Mouse (Mus musculus): ENCODE measurements at regions not wholly inside any gene's neighbourhood (a gene's known extent, or its start where the extent isn't known, plus 50 kb on each side); places are given as distances from the start of the nearest gene placed in this dataset.

DNA sequence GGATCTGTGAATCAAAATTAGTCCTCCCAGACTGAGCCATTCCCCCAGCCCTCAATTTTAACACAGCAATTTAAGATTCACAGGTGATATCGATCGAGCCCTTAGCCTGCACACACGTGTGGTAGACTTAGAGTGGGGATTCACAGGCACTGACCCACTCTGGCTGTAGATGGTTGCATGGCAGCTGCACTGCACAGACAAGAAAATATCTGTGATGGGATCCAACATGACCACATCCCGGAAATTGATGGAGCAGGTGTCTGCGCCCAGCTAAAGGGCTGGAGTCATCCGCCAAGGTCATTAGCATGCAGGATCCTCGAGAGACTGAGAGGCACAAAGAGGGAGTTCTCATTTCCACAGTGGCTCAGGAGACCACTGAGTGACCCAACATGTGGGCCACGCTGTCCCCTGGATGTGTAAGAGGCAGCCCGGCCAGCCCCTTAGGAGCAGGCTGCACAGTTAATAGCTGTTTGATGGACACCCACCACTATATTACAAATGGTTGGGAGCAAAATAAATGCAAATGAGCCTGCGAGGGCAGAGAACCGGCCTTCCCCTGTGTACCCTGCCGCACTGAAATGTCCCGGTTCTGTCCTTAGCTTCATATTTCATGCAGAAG lies 221.4 kb upstream of the Kazn start:
- Histone ChIP-seq H3K9me3 (ENCODE audit: control insufficient read depth, low read length) (no peaks in the 10 kb centered on the region), H3K4me2 (ENCODE audit: low read length) (no peak overlapping the region), H3K36me3 (ENCODE audit: control insufficient read depth, insufficient read depth, low read length) (no peaks in the 10 kb centered on the region), H3K4me1 (ENCODE audit: control insufficient read depth, insufficient read depth, low read length) (peaks cover 8% of the 10 kb centered on the region; the same call in 1 of the 2 replicates), H3K27ac (replicated peaks; ENCODE audit: low read depth, low read length) (no peak overlapping the region; the same call in 1 of the 2 replicates), H3K27me3 (ENCODE audit: control insufficient read depth, insufficient read depth, low read length) (no peaks in the 10 kb centered on the region), H3K4me3 (replicated peaks; ENCODE audit: low read depth, low read length) (no peak overlapping the region), H3K9ac (replicated peaks; ENCODE audit: low read length) (no peak overlapping the region)
- DNase-seq (no peak), ATAC-seq (ENCODE audit: low FRiP score, low TSS enrichment) (no peak)
- WGBS, result 65% methylated on average over 13 of the region's 13 CpGs

DNA sequence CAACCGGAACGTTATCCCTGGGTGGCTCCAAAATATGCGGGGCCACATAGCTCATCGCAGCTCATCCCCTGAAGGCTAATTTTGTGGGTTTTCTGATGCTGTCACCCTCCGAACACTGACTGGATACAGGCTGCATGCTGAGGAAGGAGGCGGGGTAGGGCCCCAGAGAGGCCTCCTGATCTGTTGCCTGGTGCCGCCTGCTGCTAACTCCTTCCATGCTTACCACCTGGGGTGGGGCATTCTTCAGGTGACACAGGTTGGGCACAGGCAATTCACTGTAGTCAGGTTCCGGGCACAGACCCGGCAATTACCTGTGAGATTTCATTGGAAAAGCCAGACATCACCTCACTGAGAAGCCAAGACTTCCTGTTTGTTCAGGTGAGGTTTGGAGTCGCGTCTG lies 213.4 kb upstream of the Kazn start:
- no peak overlapping the region for H3K9ac ChIP-seq (replicated peaks; ENCODE audit: low read length)
- no peak overlapping the region for H3K4me2 ChIP-seq (ENCODE audit: low read length)
- no peak overlapping the region for H3K4me3 ChIP-seq (replicated peaks; ENCODE audit: low read depth, low read length)
- 24% methylated on average over 11 of the region's 11 CpGs for WGBS
- peaks cover 7% of the 10 kb centered on the region; the same call in 1 of the 2 replicates for H3K4me1 ChIP-seq (ENCODE audit: control insufficient read depth, insufficient read depth, low read length)
- DNase-seq, result no peak
- no peaks in the 10 kb centered on the region for H3K9me3 ChIP-seq (ENCODE audit: control insufficient read depth, low read length)
- no peaks in the 10 kb centered on the region for H3K36me3 ChIP-seq (ENCODE audit: control insufficient read depth, insufficient read depth, low read length)
- no peaks in the 10 kb centered on the region for H3K27me3 ChIP-seq (ENCODE audit: control insufficient read depth, insufficient read depth, low read length)
- H3K27ac ChIP-seq (replicated peaks; ENCODE audit: low read depth, low read length), result no peak overlapping the region
- ATAC-seq (ENCODE audit: low FRiP score, low TSS enrichment), result no peak

DNA sequence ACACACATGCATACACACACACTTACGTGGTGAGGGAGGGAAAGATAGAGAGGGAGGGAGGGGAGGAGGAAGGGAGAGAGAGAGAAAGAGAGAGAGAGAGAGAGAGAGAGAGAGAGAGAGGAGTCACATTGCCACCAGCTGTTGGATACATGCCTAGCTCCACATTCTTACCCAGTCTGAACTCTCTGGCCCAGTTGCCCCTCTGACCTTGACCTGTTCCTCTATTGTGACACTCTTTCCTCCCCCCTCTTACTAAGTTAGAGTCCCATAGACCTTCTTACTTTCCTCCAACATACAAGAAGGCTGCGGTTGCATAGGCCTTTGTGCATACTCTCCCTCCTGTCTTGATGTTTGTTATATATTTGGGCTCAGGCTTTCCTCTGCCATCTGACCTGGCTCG lies 211.7 kb upstream of the Kazn start:
- 92% methylated on average over 3 of the region's 3 CpGs for WGBS
- DNase-seq, result no peak

DNA sequence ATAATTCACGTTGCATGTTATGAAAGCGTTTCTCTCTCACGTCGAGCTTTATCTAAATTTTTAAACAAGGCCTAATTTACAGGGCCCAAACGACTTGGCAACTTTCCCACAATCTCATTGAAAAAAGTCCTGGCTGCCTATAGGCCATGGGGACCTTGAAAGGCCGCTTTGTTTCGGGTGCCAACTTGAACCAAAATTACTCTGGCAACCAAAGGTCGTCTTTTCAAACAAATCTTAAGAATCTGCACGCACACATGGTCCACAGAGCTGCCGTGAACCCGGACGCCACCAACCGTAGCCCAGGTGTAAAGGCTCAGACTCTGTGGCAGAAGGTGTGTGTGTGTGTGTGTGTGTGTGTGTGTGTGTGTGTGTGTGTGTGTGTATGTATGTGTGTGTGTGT lies 210.5 kb upstream of the Kazn start:
- Histone ChIP-seq H3K4me1 (ENCODE audit: control insufficient read depth, insufficient read depth, low read length) (peaks cover 7% of the 10 kb centered on the region; the same call in 1 of the 2 replicates), H3K27ac (replicated peaks; ENCODE audit: low read depth, low read length) (peak overlapping the region; percentile 32; the same call in 1 of the 2 replicates), H3K4me3 (replicated peaks; ENCODE audit: low read depth, low read length) (no peak overlapping the region), H3K9ac (replicated peaks; ENCODE audit: low read length) (no peak overlapping the region), H3K4me2 (ENCODE audit: low read length) (no peak overlapping the region), H3K36me3 (ENCODE audit: control insufficient read depth, insufficient read depth, low read length) (no peaks in the 10 kb centered on the region), H3K27me3 (ENCODE audit: control insufficient read depth, insufficient read depth, low read length) (no peaks in the 10 kb centered on the region), H3K9me3 (ENCODE audit: control insufficient read depth, low read length) (no peaks in the 10 kb centered on the region)
- ATAC-seq (ENCODE audit: low FRiP score, low TSS enrichment), result peak; percentile 46; the same call in 1 of the 2 replicates
- WGBS, result 45% methylated on average over 13 of the region's 13 CpGs
- DNase-seq, result peak; percentile 86

More for the DNA sequence above, 211.7 kb upstream of the Kazn start:
- no peak for ATAC-seq (ENCODE audit: low FRiP score, low TSS enrichment)
- no peaks in the 10 kb centered on the region for H3K27me3 ChIP-seq (ENCODE audit: control insufficient read depth, insufficient read depth, low read length)
- H3K4me3 ChIP-seq (replicated peaks; ENCODE audit: low read depth, low read length), result no peak overlapping the region
- H3K4me2 ChIP-seq (ENCODE audit: low read length), result no peak overlapping the region
- no peak overlapping the region for H3K27ac ChIP-seq (replicated peaks; ENCODE audit: low read depth, low read length)
- H3K4me1 ChIP-seq (ENCODE audit: control insufficient read depth, insufficient read depth, low read length), result peaks cover 7% of the 10 kb centered on the region; the same call in 1 of the 2 replicates
- H3K36me3 ChIP-seq (ENCODE audit: control insufficient read depth, insufficient read depth, low read length), result no peaks in the 10 kb centered on the region
- no peak overlapping the region for H3K9ac ChIP-seq (replicated peaks; ENCODE audit: low read length)
- H3K9me3 ChIP-seq (ENCODE audit: control insufficient read depth, low read length), result no peaks in the 10 kb centered on the region

DNA sequence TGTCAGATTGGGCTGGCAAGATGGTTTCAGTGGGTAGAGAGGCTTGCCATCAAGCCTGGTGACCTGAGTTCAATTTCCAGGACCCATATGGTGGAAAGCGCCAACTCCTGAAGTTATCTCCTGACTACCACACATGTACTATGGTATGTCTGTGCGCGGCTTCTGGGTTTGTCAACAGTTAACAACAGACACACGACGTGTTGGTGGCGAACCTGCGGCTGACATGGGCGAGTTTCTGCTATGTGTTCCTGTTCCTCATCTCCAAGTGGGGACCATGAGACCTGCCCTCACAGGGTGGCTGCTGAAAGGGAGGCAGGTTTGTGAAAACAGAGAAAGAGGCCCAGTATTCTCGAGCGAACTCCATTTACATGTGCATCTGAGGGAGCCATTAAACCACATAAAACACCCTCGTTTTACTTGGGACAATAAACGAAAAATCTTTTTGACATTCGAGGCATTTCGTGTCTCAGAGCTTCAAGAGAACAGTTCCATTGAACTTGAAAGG lies 210.0 kb upstream of the Kazn start:
- no peak; the same call in 1 of the 2 replicates for ATAC-seq (ENCODE audit: low FRiP score, low TSS enrichment)
- H3K9ac ChIP-seq (replicated peaks; ENCODE audit: low read length), result no peak overlapping the region

DNA sequence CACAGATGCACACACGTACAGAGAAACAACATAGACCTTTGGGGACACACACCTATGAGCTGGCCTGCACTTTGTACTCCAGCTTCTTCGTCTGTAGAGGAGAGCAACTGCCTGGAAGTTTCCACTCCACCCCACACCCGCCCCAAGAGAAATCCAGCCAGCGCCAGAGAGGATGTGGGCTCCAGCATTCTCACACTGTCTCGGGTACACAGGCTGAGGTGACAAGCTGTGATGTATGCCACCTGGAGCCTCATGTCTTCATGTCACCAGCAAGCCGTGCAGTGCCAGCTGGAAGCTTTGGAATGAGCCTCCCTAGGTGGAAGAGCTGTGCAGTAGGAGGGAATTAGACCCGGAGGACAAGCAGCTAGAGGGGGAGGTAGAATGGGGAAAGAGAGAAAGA lies 208.3 kb upstream of the Kazn start:
- Histone ChIP-seq H3K4me1 (ENCODE audit: control insufficient read depth, insufficient read depth, low read length) (peaks cover 7% of the 10 kb centered on the region; the same call in 1 of the 2 replicates), H3K27me3 (ENCODE audit: control insufficient read depth, insufficient read depth, low read length) (no peaks in the 10 kb centered on the region), H3K9ac (replicated peaks; ENCODE audit: low read length) (no peak overlapping the region), H3K4me2 (ENCODE audit: low read length) (no peak overlapping the region), H3K27ac (replicated peaks; ENCODE audit: low read depth, low read length) (no peak overlapping the region), H3K36me3 (ENCODE audit: control insufficient read depth, insufficient read depth, low read length) (no peaks in the 10 kb centered on the region), H3K4me3 (replicated peaks; ENCODE audit: low read depth, low read length) (no peak overlapping the region), H3K9me3 (ENCODE audit: control insufficient read depth, low read length) (no peaks in the 10 kb centered on the region)
- DNase-seq, result no peak
- no peak for ATAC-seq (ENCODE audit: low FRiP score, low TSS enrichment)
- WGBS, result 72% methylated on average over 7 of the region's 7 CpGs

More for the DNA sequence above, 210.0 kb upstream of the Kazn start:
- Histone ChIP-seq H3K4me1 (ENCODE audit: control insufficient read depth, insufficient read depth, low read length) (peaks cover 7% of the 10 kb centered on the region; the same call in 1 of the 2 replicates), H3K27me3 (ENCODE audit: control insufficient read depth, insufficient read depth, low read length) (no peaks in the 10 kb centered on the region), H3K4me3 (replicated peaks; ENCODE audit: low read depth, low read length) (no peak overlapping the region), H3K27ac (replicated peaks; ENCODE audit: low read depth, low read length) (peak overlapping the region; percentile 32; the same call in 1 of the 2 replicates), H3K9me3 (ENCODE audit: control insufficient read depth, low read length) (no peaks in the 10 kb centered on the region), H3K36me3 (ENCODE audit: control insufficient read depth, insufficient read depth, low read length) (no peaks in the 10 kb centered on the region), H3K4me2 (ENCODE audit: low read length) (no peak overlapping the region)
- 70% methylated on average over 14 of the region's 14 CpGs for WGBS
- no peak for DNase-seq

DNA sequence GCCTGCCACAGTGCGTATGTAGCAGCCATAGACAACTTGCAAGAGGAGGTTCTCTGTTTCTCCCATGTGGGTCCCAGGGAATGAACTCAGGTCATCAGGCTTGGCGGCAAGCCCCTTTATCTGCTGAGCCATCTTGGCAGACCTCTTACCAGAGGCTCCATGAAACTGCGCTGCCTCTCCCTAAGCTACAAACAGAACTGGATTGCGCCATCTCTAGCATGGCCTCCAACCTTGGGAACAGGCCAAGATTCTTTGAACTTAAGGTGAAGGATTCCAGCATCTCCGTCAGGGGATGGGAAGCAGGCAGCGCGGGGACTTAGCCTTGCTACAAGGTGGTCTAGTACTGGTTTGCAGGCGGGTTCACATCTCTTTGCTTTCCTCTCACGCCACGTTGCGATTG lies 201.8 kb upstream of the Kazn start:
- no peaks in the 10 kb centered on the region for H3K27me3 ChIP-seq (ENCODE audit: control insufficient read depth, insufficient read depth, low read length)
- no peak overlapping the region for H3K27ac ChIP-seq (replicated peaks; ENCODE audit: low read depth, low read length)
- no peaks in the 10 kb centered on the region for H3K36me3 ChIP-seq (ENCODE audit: control insufficient read depth, insufficient read depth, low read length)
- peaks cover 28% of the 10 kb centered on the region; the same call in 1 of the 2 replicates for H3K4me1 ChIP-seq (ENCODE audit: control insufficient read depth, insufficient read depth, low read length)
- ATAC-seq (ENCODE audit: low FRiP score, low TSS enrichment), result no peak
- H3K9ac ChIP-seq (replicated peaks; ENCODE audit: low read length), result no peak overlapping the region
- no peaks in the 10 kb centered on the region for H3K9me3 ChIP-seq (ENCODE audit: control insufficient read depth, low read length)
- 89% methylated on average over 11 of the region's 11 CpGs for WGBS
- H3K4me2 ChIP-seq (ENCODE audit: low read length), result no peak overlapping the region
- no peak overlapping the region for H3K4me3 ChIP-seq (replicated peaks; ENCODE audit: low read depth, low read length)
- no peak for DNase-seq

DNA sequence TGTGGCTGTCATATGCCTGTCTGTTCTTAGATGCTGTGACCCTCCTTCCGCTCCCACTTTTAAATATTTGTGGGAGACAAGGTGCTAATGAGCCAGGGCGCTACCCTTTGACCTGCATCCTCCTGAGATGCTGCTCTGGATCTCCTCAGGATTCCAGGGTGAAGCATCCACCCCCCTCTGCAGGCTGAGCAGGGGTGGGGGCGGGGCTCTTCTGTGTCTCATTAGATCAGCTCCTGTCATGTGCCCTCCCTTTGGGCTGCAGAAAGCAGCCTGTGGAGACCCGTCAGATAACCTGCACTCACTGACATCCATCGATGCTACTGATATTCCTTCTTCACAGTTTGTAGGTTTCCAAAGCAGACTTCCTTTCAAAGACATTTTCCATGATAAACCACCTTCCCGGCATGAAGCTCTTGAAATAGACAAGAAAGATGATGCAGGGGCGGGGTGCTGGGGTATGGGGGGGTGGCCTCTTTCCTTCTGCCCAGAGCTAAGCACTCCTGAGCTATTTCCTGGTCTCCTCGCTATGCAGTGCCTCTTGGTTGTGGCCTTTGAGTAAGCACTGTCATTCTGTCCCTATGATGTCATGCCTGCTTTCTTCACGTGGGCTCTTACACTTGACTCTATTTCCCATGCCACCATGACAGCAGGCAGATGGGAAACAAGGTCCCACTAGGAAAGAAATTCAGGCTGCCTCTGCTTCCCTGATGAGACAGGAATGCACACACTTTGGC lies 200.4 kb upstream of the Kazn start:
- 57% methylated on average over 9 of the region's 9 CpGs for WGBS
- H3K4me2 ChIP-seq (ENCODE audit: low read length), result no peak overlapping the region
- H3K4me1 ChIP-seq (ENCODE audit: control insufficient read depth, insufficient read depth, low read length), result peaks cover 28% of the 10 kb centered on the region; the same call in 1 of the 2 replicates
- H3K36me3 ChIP-seq (ENCODE audit: control insufficient read depth, insufficient read depth, low read length), result no peaks in the 10 kb centered on the region
- H3K9ac ChIP-seq (replicated peaks; ENCODE audit: low read length), result no peak overlapping the region
- H3K4me3 ChIP-seq (replicated peaks; ENCODE audit: low read depth, low read length), result no peak overlapping the region
- no peak for ATAC-seq (ENCODE audit: low FRiP score, low TSS enrichment)
- no peaks in the 10 kb centered on the region for H3K27me3 ChIP-seq (ENCODE audit: control insufficient read depth, insufficient read depth, low read length)
- 0 out of 2 replicates have a peak overlapping the region, but pooled peaks have one; percentile 5 for H3K27ac ChIP-seq (replicated peaks; ENCODE audit: low read depth, low read length)
- DNase-seq, result no peak
- no peaks in the 10 kb centered on the region for H3K9me3 ChIP-seq (ENCODE audit: control insufficient read depth, low read length)
